Mouse (Mus musculus) thymus, adult 2 months (tissue): ENCODE data around the gene Smyd1.

Experiments used
- CTCF ChIP-seq: fragments of 200-500 bp; IDR thresholded peaks from 2 replicates; pipeline ENCODE4 v1.5.1; 2012; ENCODE audit warnings: mild to moderate bottlenecking, control low read depth, low read length, moderate library complexity, borderline replicate concordance; ENCODE audit not compliant: control insufficient read depth, poor library complexity, insufficient read depth; ENCODE audit errors: extremely low read depth
- POLR2A ChIP-seq: fragments of 200-500 bp; IDR thresholded peaks from 2 replicates; pipeline ENCODE4 v1.6.1; 2012; ENCODE audit warnings: mild to moderate bottlenecking, low read length, control low read depth, moderate library complexity; ENCODE audit not compliant: control insufficient read depth, poor library complexity, insufficient read depth; ENCODE audit errors: extremely low read depth

DNA sequence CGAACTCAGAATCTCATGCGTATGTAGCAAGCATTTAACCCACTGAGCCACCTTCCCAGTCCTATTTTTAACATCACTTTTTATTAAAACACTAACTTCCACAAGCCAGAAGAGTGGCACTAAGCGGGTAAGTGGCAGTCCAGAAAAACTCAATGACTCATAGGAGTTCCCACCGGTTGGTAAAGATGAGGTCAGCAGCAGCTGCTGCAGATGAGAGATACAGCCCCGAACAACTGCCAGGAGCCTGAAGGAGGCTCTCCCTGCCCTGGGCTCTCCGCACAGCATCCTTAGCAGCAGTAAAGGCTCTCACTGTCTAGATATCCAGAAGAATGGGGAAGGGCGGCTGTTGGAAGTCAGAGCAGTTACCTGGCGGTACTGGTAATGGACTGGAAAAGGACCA, 71.1 kb downstream of the Smyd1 start:
- TF ChIP-seq CTCF (no peak), POLR2A (no peak)
